Mouse (Mus musculus): ENCODE data around the gene Nabp1. TPM values are rescaled to one million over a fixed set of nuclear protein-coding genes. Genes with fewer than 3 reads are reported as not detected.

The Nabp1 gene
- total RNA-seq (2023) = 10 to 100 TPM; 42.2 to 49.9 TPM

GRCm38 (mm10) chr1:51478262-51479026 is at the start of gene Nabp1:
Nabp1 (minus strand) TSS chr1:51478425.

Other genes with a start within 250 kb of the Nabp1 start
- gene Cavin2, start 189.3 kb downstream of the Nabp1 start, total RNA-seq (2023) = under 1 TPM in 1 of 2 experiments, not detected in 1; 0.17 TPM